ENCODE assay signal across 22 mouse cellular contexts in the genomic region with DNA sequence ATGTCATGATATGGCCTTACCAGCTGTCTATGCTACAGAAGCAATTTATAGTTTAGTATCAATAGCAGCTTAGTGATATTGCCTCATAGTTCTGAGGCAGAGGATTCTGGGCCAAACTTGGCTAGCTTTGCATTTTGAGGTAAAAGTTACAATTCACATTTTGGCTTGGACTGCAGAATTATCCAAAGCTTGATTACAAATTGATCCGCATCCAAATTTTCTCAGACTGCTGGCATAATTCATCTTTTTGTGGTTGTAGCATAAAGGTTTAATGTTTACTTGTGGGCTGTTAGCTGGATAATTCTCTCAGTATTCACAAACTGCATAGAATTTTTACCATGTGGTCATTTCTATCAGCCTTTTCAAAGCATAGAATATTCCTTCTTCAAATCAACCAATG.
"Had no signal": no experiment of that assay in that cellular context is flagged by ENCODE, and none has a peak within 500 bp of the region (broad histone marks: within the 10 kb centered on the region; RNA-seq: fewer than 3 reads in every experiment).

No protein-coding gene starts in this region.

- ATAC-seq: lung, postnatal 0 days; midbrain, embryonic 16.5 days had no signal

- H3K36me3 ChIP-seq: lung, embryonic 15.5 days; midbrain, embryonic 10.5 days; midbrain, embryonic 12.5 days; neural tube, embryonic 13.5 days; neural tube, embryonic 15.5 days; stomach, embryonic 15.5 days had no signal

- H3K27ac ChIP-seq: liver, embryonic 14.5 days; lung, embryonic 15.5 days; midbrain, embryonic 10.5 days; midbrain, embryonic 12.5 days; neural tube, embryonic 13.5 days; neural tube, embryonic 15.5 days; stomach, embryonic 15.5 days; stomach, postnatal 0 days had no signal

- H3K27me3 ChIP-seq: lung, embryonic 15.5 days; midbrain, embryonic 12.5 days; neural tube, embryonic 13.5 days; neural tube, embryonic 15.5 days; stomach, embryonic 15.5 days had no signal

- H3K9me3 ChIP-seq: lung, embryonic 15.5 days; midbrain, embryonic 10.5 days; midbrain, embryonic 12.5 days; neural tube, embryonic 13.5 days; neural tube, embryonic 15.5 days; stomach, embryonic 15.5 days had no signal

- H3K4me2 ChIP-seq: lung, embryonic 15.5 days; midbrain, embryonic 12.5 days; neural tube, embryonic 13.5 days; neural tube, embryonic 15.5 days; stomach, embryonic 15.5 days had no signal

- H3K4me3 ChIP-seq: lung, embryonic 15.5 days; midbrain, embryonic 10.5 days; midbrain, embryonic 12.5 days; myocyte; neural tube, embryonic 13.5 days; neural tube, embryonic 15.5 days; stomach, embryonic 15.5 days had no signal

- H3K4me1 ChIP-seq: lung, embryonic 15.5 days; midbrain, embryonic 10.5 days; midbrain, embryonic 12.5 days; neural tube, embryonic 13.5 days; neural tube, embryonic 15.5 days; stomach, embryonic 15.5 days had no signal

- DNase-seq: lung, adult 18-20 months; lung, postnatal 14 days; lung, postnatal 36 days; midbrain, embryonic 14.5 days; retina, postnatal 1 day; right cerebral cortex, adult 18-20 months; right cerebral cortex, postnatal 25 days; right cerebral cortex, postnatal 4 days; thymus, adult 2 months; thymus, postnatal 25 days; thymus, postnatal 4 days had no signal

- H3K9ac ChIP-seq: liver, embryonic 14.5 days; lung, embryonic 15.5 days; midbrain, embryonic 12.5 days; neural tube, embryonic 13.5 days; neural tube, embryonic 15.5 days; stomach, embryonic 15.5 days had no signal
